Comparison of ENCODE assay signal across 10 mouse cellular contexts in genomic region chr7:138428826-138429225, GRCm38 (mm10). TPM values are rescaled to one million over a fixed set of nuclear protein-coding genes. Genes with fewer than 3 reads are reported as not detected.
DNase-seq lines count a peak whose midpoint lies in the region; ATAC-seq and TF ChIP-seq lines count a peak whose summit lies in the region.
"Had no signal": no experiment of that assay in that cellular context is flagged by ENCODE, and none has a peak within 500 bp of the region (broad histone marks: within the 10 kb centered on the region; RNA-seq: fewer than 3 reads in every experiment).

No protein-coding gene starts in this region.

- no peaks in the 10 kb centered on the region for H3K27me3 ChIP-seq in heart, adult 2 months (ENCODE audit: control insufficient read depth, insufficient read depth, low read length)
- no peaks in the 10 kb centered on the region for H3K27me3 ChIP-seq in embryonic facial prominence, embryonic 10.5 days (replicated peaks; ENCODE audit: low read depth, poor library complexity, severe bottlenecking)
- no peaks in the 10 kb centered on the region for H3K27me3 ChIP-seq in forebrain, embryonic 16.5 days (replicated peaks; ENCODE audit: control insufficient read depth, insufficient read depth, low read length)
- H3K27me3 ChIP-seq: lung, embryonic 15.5 days; stomach, embryonic 15.5 days had no signal

- H3K4me2 ChIP-seq in forebrain, embryonic 16.5 days (ENCODE audit: low read length), result no peak overlapping the region
- H3K4me2 ChIP-seq: lung, embryonic 15.5 days; stomach, embryonic 15.5 days had no signal

- TF ChIP-seq EP300 in heart, adult 2 months (IDR thresholded peaks at IDR 0.05; ENCODE audit: insufficient read depth, low read depth, low read length), result no peak

- no peak overlapping the region for H3K27ac ChIP-seq in heart, adult 2 months
- no peak overlapping the region for H3K27ac ChIP-seq in embryonic facial prominence, embryonic 10.5 days (replicated peaks)
- no peak overlapping the region for H3K27ac ChIP-seq in forebrain, embryonic 16.5 days (ENCODE audit: low read length)
- H3K27ac ChIP-seq: lung, embryonic 15.5 days; stomach, embryonic 15.5 days had no signal

- 33% methylated on average over 1 of the region's 1 CpGs for WGBS in heart, adult 2 months
- 47% methylated on average over 1 of the region's 1 CpGs for WGBS in embryonic facial prominence, embryonic 10.5 days
- 82% methylated on average over 1 of the region's 1 CpGs for WGBS in forebrain, embryonic 16.5 days

- no peak for TF ChIP-seq POLR2A in heart, adult 2 months (IDR thresholded peaks at IDR 0.05; ENCODE audit: insufficient read depth, low read depth, low read length)

- no peaks in the 10 kb centered on the region for H3K79me2 ChIP-seq in heart, adult 2 months (replicated peaks; ENCODE audit: control insufficient read depth, insufficient read depth, low read length)

- H3K4me1 ChIP-seq in heart, adult 2 months (ENCODE audit: control insufficient read depth, insufficient read depth, low read length), result no peaks in the 10 kb centered on the region
- H3K4me1 ChIP-seq in embryonic facial prominence, embryonic 10.5 days, result peaks cover 20% of the 10 kb centered on the region
- no peaks in the 10 kb centered on the region for H3K4me1 ChIP-seq in forebrain, embryonic 16.5 days (replicated peaks; ENCODE audit: control insufficient read depth, insufficient read depth, low read length)
- H3K4me1 ChIP-seq: lung, embryonic 15.5 days; stomach, embryonic 15.5 days had no signal

- DNase-seq in heart, adult 2 months, result peak in 1 of 2 experiments; percentile 38
- no peak for DNase-seq in heart, adult 11 months
- peak; percentile 34 for DNase-seq in urinary bladder, postnatal 14 days (ENCODE audit: low spot score)
- DNase-seq in urinary bladder, postnatal 4 days (ENCODE audit: low spot score in 2 of 2), result no peak
- peak; percentile 20 for DNase-seq in embryonic facial prominence, embryonic 10.5 days (ENCODE audit: low spot score)
- DNase-seq in left cerebral cortex, adult 8-10 months (ENCODE audit: low spot score in 2 of 2), result peak; percentile 15 to 29
- peak; percentile 18 for DNase-seq in right cerebral cortex, postnatal 4 days

- H3K9me3 ChIP-seq in embryonic facial prominence, embryonic 10.5 days, result no peaks in the 10 kb centered on the region
- H3K9me3 ChIP-seq in forebrain, embryonic 16.5 days (ENCODE audit: control insufficient read depth, low read length), result no peaks in the 10 kb centered on the region
- H3K9me3 ChIP-seq: lung, embryonic 15.5 days; stomach, embryonic 15.5 days had no signal

- H3K9ac ChIP-seq in heart, adult 2 months (ENCODE audit: low read depth, low read length), result no peak overlapping the region
- H3K9ac ChIP-seq in forebrain, embryonic 16.5 days (replicated peaks; ENCODE audit: low read depth, low read length), result no peak overlapping the region
- H3K9ac ChIP-seq: lung, embryonic 15.5 days; stomach, embryonic 15.5 days had no signal

- no peak overlapping the region for H3K4me3 ChIP-seq in heart, adult 2 months
- no peak overlapping the region for H3K4me3 ChIP-seq in embryonic facial prominence, embryonic 10.5 days
- no peak overlapping the region for H3K4me3 ChIP-seq in forebrain, embryonic 16.5 days (replicated peaks; ENCODE audit: low read length)
- H3K4me3 ChIP-seq: lung, embryonic 15.5 days; stomach, embryonic 15.5 days had no signal

- intact Hi-C loops in heart, adult 2 months (cut with DNase I), result loop anchor here (5.0 kb wide), 2 partner anchors 827 to 952 kb away; no protein-coding TSS in a partner anchor

- no peak for ATAC-seq in forebrain, embryonic 16.5 days

- no peaks in the 10 kb centered on the region for H3K36me3 ChIP-seq in heart, adult 2 months (ENCODE audit: control insufficient read depth, insufficient read depth, low read length)
- no peaks in the 10 kb centered on the region for H3K36me3 ChIP-seq in embryonic facial prominence, embryonic 10.5 days (replicated peaks)
- no peaks in the 10 kb centered on the region for H3K36me3 ChIP-seq in forebrain, embryonic 16.5 days (ENCODE audit: control insufficient read depth, insufficient read depth)
- H3K36me3 ChIP-seq: lung, embryonic 15.5 days; stomach, embryonic 15.5 days had no signal

- peak; percentile 55 for TF ChIP-seq CTCF in heart, adult 2 months (IDR thresholded peaks at IDR 0.05)

RNA-seq across cellular contexts. Expression of gene Tcerg1l, which starts 31.3 kb away (rescaled TPM):
- not detected for total RNA-seq in heart, adult 2 months (2021)
- polyA plus RNA-seq in heart, adult 2 months (2012; rRNA removed), result 0.09 TPM in 1 of 2 replicates, not detected in the other
- 0.77 and 0.87 TPM in 2 replicates for polyA plus RNA-seq in embryonic facial prominence, embryonic 10.5 days (2016; fragmentation: Nextera tagmentation; extraction: Ambion mirVana)
- total RNA-seq in left cerebral cortex, adult 8-10 months (2022), result 10 to 100 TPM; 10.2 to 12.0 (median 11.3) TPM
- polyA plus RNA-seq in forebrain, embryonic 16.5 days (2015; fragmentation: Nextera tagmentation; extraction: Ambion mirVana), result 8.2 and 11.2 TPM in 2 replicates

Comparison
In these comparisons a context has a peak if more than half of its experiments do, and no peak if none do; other contexts are left out.
1. DNase-seq: peak in urinary bladder, postnatal 14 days (single experiment), embryonic facial prominence, embryonic 10.5 days (single experiment), left cerebral cortex, adult 8-10 months (2 of 2) and right cerebral cortex, postnatal 4 days (single experiment); none in heart, adult 11 months (single experiment) and urinary bladder, postnatal 4 days (0 of 2).